Mouse (Mus musculus): ENCODE results near the gene Wbp4. TPM values are rescaled to one million over a fixed set of nuclear protein-coding genes. Genes with fewer than 3 reads are reported as not detected.

Gene Wbp4
- 3.9 and 4.5 TPM in 2 replicates for polyA plus RNA-seq (2012; rRNA removed)

DNA sequence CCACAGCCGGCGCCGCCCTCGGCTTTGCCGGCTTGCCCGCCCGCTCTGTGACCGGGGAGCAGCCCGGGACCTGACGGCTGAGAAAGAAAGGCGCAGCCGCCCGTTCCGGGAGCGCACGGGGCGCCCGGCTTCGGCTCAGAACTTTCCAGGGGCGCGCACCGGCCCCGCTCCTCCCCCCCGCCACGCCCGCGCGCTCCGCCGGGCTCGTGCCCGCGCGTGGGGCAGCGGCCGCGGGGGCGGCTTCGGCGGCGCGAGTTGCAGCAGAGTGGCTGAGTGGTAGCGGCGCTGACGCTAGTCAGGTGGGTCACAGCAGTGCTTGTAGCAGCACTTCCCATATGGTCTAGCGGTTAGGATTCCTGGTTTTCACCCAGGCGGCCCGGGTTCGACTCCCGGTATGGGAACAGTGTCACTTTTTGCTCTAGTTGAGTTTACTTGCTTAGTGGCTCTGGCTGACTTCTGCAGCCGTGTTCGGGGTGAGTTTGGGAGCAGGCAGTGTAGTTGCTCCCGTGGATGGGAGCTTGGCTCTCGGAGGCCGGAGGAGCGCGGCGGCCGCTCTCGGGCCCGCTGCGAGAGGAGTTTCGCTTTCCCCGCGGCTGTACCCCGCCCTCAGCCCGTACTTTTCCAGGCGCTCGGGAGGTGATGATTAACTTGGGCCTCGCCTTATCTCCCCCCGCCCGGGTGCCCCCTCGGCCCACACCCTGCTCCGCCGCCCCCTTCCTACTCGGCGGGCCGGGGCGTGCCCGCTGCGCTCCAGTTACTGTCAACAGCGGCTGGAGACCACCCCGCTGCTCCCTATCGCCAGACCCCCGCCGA is at the start of gene Wbp4:
Gene Wbp4, minus strand, starts transcription at position 182 of the 813 bp plus-strand sequence.

DNA sequence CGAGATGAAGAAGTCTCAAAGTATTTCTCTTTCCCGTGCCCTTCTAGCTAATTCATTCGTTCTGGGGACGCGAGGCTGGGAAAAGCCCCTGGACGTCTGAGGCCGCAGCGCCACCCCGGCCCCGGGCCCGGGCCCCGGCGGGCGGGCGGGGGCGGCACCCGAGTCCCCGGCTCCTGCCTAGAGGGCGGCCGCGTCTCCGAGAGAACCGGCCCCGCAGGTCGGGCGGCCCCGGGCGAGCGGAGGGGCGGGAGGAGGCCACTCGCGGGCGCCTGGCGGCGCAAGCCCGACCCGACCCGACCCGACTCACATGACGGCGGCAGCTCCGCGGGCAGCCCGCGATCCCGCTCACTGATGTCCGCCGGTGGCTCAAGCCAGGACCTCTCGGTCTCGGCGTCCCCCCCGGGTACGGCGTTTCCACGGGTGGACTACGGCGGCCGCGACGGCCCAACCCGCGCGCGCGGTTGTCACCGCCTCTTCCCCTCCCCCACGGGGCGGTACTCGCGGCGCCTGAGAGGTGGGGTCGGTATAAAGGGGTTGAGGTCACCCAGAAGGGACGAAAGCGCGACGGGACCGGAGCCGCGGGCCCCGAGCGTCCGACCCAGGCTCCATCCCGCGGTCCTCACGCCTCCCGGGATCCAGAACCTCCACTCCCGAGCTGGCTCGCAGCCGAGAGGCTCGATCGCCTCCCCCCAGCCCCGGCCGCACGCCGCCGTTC is 539 bp downstream of the Wbp4 start, which contains the start of gene Elf1:
Gene Elf1, plus strand, starts transcription at position 571 of the 715 bp plus-strand sequence.

GRCm38 (mm10) chr14:79451681-79452590 is 29.4 kb downstream of the Wbp4 start, which contains the start of gene Kbtbd6:
TSS of gene Kbtbd6 (plus strand) at chr14:79451835.

GRCm38 (mm10) chr14:79425979-79426729 is 55.2 kb downstream of the Wbp4 start, which contains the start of gene Kbtbd7:
TSS of gene Kbtbd7 (plus strand) at chr14:79426511.

Other genes with a start within 250 kb of the Wbp4 start
- gene Zfp957, start 234.2 kb downstream of the Wbp4 start, polyA plus RNA-seq (2012; rRNA removed) = 0.31 and 0.53 TPM in 2 replicates
- gene Rgcc, start 179.9 kb downstream of the Wbp4 start, polyA plus RNA-seq (2012; rRNA removed) = 359 and 533 TPM in 2 replicates
- gene Naa16, start 90.7 kb downstream of the Wbp4 start, polyA plus RNA-seq (2012; rRNA removed) = 1.6 and 1.7 TPM in 2 replicates
- 1.3 and 1.9 TPM in 2 replicates for gene Mtrf1, start 83.7 kb downstream of the Wbp4 start, polyA plus RNA-seq (2012; rRNA removed)
- gene Kbtbd7, start 55.0 kb downstream of the Wbp4 start, polyA plus RNA-seq (2012; rRNA removed) = 9.0 and 12.3 TPM in 2 replicates
- 2.1 and 2.9 TPM in 2 replicates for gene Kbtbd6, start 29.7 kb downstream of the Wbp4 start, polyA plus RNA-seq (2012; rRNA removed)
- gene Elf1, start 326 bp downstream of the Wbp4 start, polyA plus RNA-seq (2012; rRNA removed) = 12.5 and 13.4 TPM in 2 replicates
- gene Sugt1, start 106.2 kb upstream of the Wbp4 start, polyA plus RNA-seq (2012; rRNA removed) = 4.1 and 4.6 TPM in 2 replicates
- gene Cnmd, start 180.7 kb upstream of the Wbp4 start, polyA plus RNA-seq (2012; rRNA removed) = 61.5 and 73.4 TPM in 2 replicates

Data from ovary, adult 2 months (tissue).